Mouse (Mus musculus) CH12.LX (cell line): ENCODE measurements around the gene Mrpl20. TPM values are rescaled to one million over a fixed set of nuclear protein-coding genes. Genes with fewer than 3 reads are reported as not detected.

Experiments used
- DNase-seq: peaks from one replicate; pipeline ENCODE4 v3.0.0-alpha.2; 2013; ENCODE audit errors: extremely low read depth
- H3K27ac ChIP-seq: 2 replicates; pipeline ENCODE4 v1.5.1; 2012; ENCODE audit warnings: low read depth, mild to moderate bottlenecking, control low read depth, moderate library complexity; ENCODE audit not compliant: insufficient read depth
- H3K27me3 ChIP-seq: replicated peaks from 2 replicates; pipeline ENCODE3; 2012; ENCODE audit warnings: inconsistent platforms
- H3K36me3 ChIP-seq, 2 experiments: replicated peaks in 1 of 2; 2 replicates each; pipeline versions ENCODE3 to v1.6.1; 2012; ENCODE audit warnings: inconsistent platforms in 1 of 2, low read length in 1 of 2, mild to moderate bottlenecking in 1 of 2, mixed read lengths in 1 of 2, moderate library complexity in 1 of 2; ENCODE audit not compliant: control insufficient read depth in 1 of 2, insufficient read depth in 1 of 2
- H3K4me1 ChIP-seq, 2 experiments: 2 replicates each; pipeline ENCODE4 v1.6.1; 2012; ENCODE audit warnings: inconsistent platforms in 1 of 2, moderate library complexity in 1 of 2; ENCODE audit not compliant: insufficient read depth in 2 of 2, control insufficient read depth in 1 of 2
- H3K4me2 ChIP-seq: 2 replicates; pipeline ENCODE4 v1.6.1; 2012; ENCODE audit warnings: low read depth, mild to moderate bottlenecking, control low read depth; ENCODE audit not compliant: poor library complexity, insufficient read depth, severe bottlenecking
- H3K4me3 ChIP-seq, 3 experiments: fragments of 150-350 bp in 1 of 3; sonication (generic) in 1 of 3; replicated peaks in 1 of 3; 2 replicates each; pipeline versions ENCODE3 to v1.5.1; 2011 to 2012; ENCODE audit warnings: low read depth in 2 of 3, low read length in 2 of 3, mild to moderate bottlenecking in 2 of 3, moderate library complexity in 2 of 3, control low read depth in 1 of 3, improper control_type of control experiment in 1 of 3, inconsistent platforms in 1 of 3, mixed read lengths in 1 of 3; ENCODE audit not compliant: poor library complexity in 1 of 3
- H3K79me2 ChIP-seq: replicated peaks from 2 replicates; pipeline ENCODE4 v1.6.1; 2012; ENCODE audit warnings: mild to moderate bottlenecking, moderate library complexity; ENCODE audit not compliant: control insufficient read depth, poor library complexity, insufficient read depth, severe bottlenecking; ENCODE audit errors: extremely low read depth
- H3K9ac ChIP-seq: 2 replicates; pipeline ENCODE4 v1.6.1; 2012; ENCODE audit warnings: low read depth, mild to moderate bottlenecking, control low read depth, moderate library complexity; ENCODE audit not compliant: insufficient read depth
- H3K9me3 ChIP-seq: replicated peaks from 2 replicates; pipeline ENCODE3; 2012; ENCODE audit warnings: low read length, inconsistent platforms, mixed read lengths
- CHD1 ChIP-seq: IDR thresholded peaks from 2 replicates; pipeline ENCODE4 v1.6.1; 2012; ENCODE audit warnings: low read depth, low read length, improper control_type of control experiment, inconsistent platforms
- CHD2 ChIP-seq: IDR thresholded peaks from 2 replicates; pipeline ENCODE4 v1.6.1; 2011; ENCODE audit warnings: low read length, improper control_type of control experiment
- CTCF ChIP-seq, 2 experiments: IDR thresholded peaks in 1 of 2; conservative IDR thresholded peaks in 1 of 2; 2 replicates each; pipeline ENCODE4 v1.5.1; 2011 to 2012; ENCODE audit warnings: low read depth in 2 of 2, low read length in 2 of 2, improper control_type of control experiment in 1 of 2, inconsistent platforms in 1 of 2, mild to moderate bottlenecking in 1 of 2, moderate library complexity in 1 of 2
- EP300 ChIP-seq: IDR thresholded peaks from 2 replicates; pipeline ENCODE4 v1.6.1; 2011; ENCODE audit warnings: low read length, improper control_type of control experiment
- ETS1 ChIP-seq: conservative IDR thresholded peaks from 2 replicates; pipeline ENCODE4 v1.6.1; 2012; ENCODE audit warnings: low read depth, mild to moderate bottlenecking, inconsistent platforms, low read length, improper control_type of control experiment, moderate library complexity
- JUN ChIP-seq: IDR thresholded peaks from 2 replicates; pipeline ENCODE4 v1.6.1; 2011; ENCODE audit warnings: low read depth, mild to moderate bottlenecking, low read length, improper control_type of control experiment, moderate library complexity; ENCODE audit not compliant: insufficient read depth
- JUND ChIP-seq: conservative IDR thresholded peaks from 2 replicates; pipeline ENCODE4 v1.6.1; 2011; ENCODE audit warnings: low read depth, low read length, improper control_type of control experiment
- MAX ChIP-seq: IDR thresholded peaks from 2 replicates; pipeline ENCODE4 v1.6.1; 2011; ENCODE audit warnings: low read length, improper control_type of control experiment
- MAZ ChIP-seq: IDR thresholded peaks from 2 replicates; pipeline ENCODE4 v1.6.1; 2012; ENCODE audit warnings: low read depth, mild to moderate bottlenecking, inconsistent platforms, low read length, improper control_type of control experiment, moderate library complexity
- MEF2A ChIP-seq: IDR thresholded peaks from 2 replicates; pipeline ENCODE4 v1.6.1; 2014; ENCODE audit warnings: low read depth, mild to moderate bottlenecking, inconsistent platforms, low read length, improper control_type of control experiment, borderline replicate concordance
- NRF1 ChIP-seq: IDR thresholded peaks from 2 replicates; pipeline ENCODE4 v1.6.1; 2014; ENCODE audit warnings: low read depth, mild to moderate bottlenecking, inconsistent platforms, low read length, improper control_type of control experiment, moderate library complexity
- PAX5 ChIP-seq: IDR thresholded peaks from 2 replicates; pipeline ENCODE4 v1.6.1; 2012; ENCODE audit warnings: low read length, inconsistent platforms, mixed read lengths
- POLR2AphosphoS2 ChIP-seq: IDR thresholded peaks from 2 replicates; pipeline ENCODE4 v1.6.1; 2011; ENCODE audit warnings: low read depth, low read length, improper control_type of control experiment
- RCOR1 ChIP-seq: conservative IDR thresholded peaks from 2 replicates; pipeline ENCODE4 v1.6.1; 2012; ENCODE audit warnings: low read depth, mild to moderate bottlenecking, inconsistent platforms, low read length, improper control_type of control experiment
- SMC3 ChIP-seq: IDR thresholded peaks from 2 replicates; pipeline ENCODE4 v1.6.1; 2011; ENCODE audit warnings: low read depth, low read length, improper control_type of control experiment
- TCF12 ChIP-seq: IDR thresholded peaks from 2 replicates; pipeline ENCODE4 v1.6.1; 2014; ENCODE audit warnings: low read depth, mild to moderate bottlenecking, inconsistent platforms, low read length, improper control_type of control experiment
- UBTF ChIP-seq: IDR thresholded peaks from 2 replicates; pipeline ENCODE4 v1.6.1; 2012; ENCODE audit warnings: low read depth, mild to moderate bottlenecking, inconsistent platforms, low read length, improper control_type of control experiment, moderate library complexity
- USF1 ChIP-seq: IDR thresholded peaks from 2 replicates; pipeline ENCODE4 v1.6.1; 2014; ENCODE audit warnings: low read depth, mild to moderate bottlenecking, inconsistent platforms, low read length, improper control_type of control experiment
- USF2 ChIP-seq: conservative IDR thresholded peaks from 2 replicates; pipeline ENCODE4 v1.6.1; 2011; ENCODE audit warnings: low read depth, low read length, improper control_type of control experiment
- dilution Hi-C: fragments of 300-500 bp; cut with MboI; formaldehyde crosslinking; loops from 2 replicates; pipeline ENCODE4 v1.14.3; 2020; ENCODE audit warnings: low sequenced_read_pairs; ENCODE audit not compliant: extremely low pct_unique_long_range_greater_than_20kb, extremely low pct_ligation_motif_present
- in situ Hi-C: fragments of 300-500 bp; cut with MboI; formaldehyde crosslinking; loops from 3 replicates; pipeline ENCODE4 v1.14.3; 2019; ENCODE audit warnings: low sequenced_read_pairs, low pct_ligation_motif_present, low pct_unique_long_range_greater_than_20kb, mixed read lengths
- polyA plus RNA-seq: library from polyadenylated mRNA; unstranded; fragments of >175 nt; gene quantifications from 2 replicates; pipeline ENCODE4 v1.2.1, GENCODE M21; 2012; ENCODE audit warnings: low read depth; ENCODE audit not compliant: insufficient read length
- total RNA-seq, 2 experiments: library from RNA; depleted of rRNA; stranded (reverse); fragments of 300-350 nt in 1 of 2; fragments of >200 nt in 1 of 2; gene quantifications; 2 replicates each; pipeline ENCODE4 v1.2.3; 2012 to 2014

Mrpl20 gene
- total and polyA plus RNA-seq, 3 experiments, result 146 to 230 (median 193) TPM

GRCm38 (mm10) chr4:155803340-155804041 is 813 bp downstream of the Mrpl20 start (continued):
- TF ChIP-seq RCOR1 (no peak), UBTF (peak; percentile 76; the same call in 1 of the 2 replicates), CHD1 (no peak; the same call in 1 of the 2 replicates), MEF2A (peak; percentile 79), POLR2AphosphoS2 (no peak; the same call in 1 of the 2 replicates), PAX5 (no peak)
- TF ChIP-seq, all 38 proteins: peak for 17

DNA sequence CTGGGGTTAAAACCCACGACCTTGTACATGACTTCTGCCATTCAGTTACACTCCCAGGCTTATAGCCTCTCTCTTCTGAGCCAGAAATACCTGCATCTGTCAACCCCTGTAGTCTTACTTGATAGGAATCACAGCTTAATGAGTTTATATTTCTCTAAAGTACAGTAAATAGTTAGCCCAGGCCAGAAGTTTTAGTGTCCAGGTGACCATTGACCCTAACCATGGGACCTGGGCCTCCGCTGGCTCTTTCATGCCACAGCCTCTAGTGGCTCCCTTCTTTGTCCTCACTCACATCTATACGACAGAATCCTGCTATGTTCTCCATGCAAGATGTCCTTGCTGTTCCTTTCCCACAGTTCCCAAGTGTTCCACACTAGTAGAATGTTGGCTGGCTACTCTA is 5.2 kb downstream of the Mrpl20 start:
- peaks cover 48 to 62% of the 10 kb centered on the region in 2 experiments for H3K36me3 ChIP-seq
- no peak for DNase-seq
- no peak overlapping the region for H3K4me2 ChIP-seq
- dilution Hi-C loops, result no loop called here
- H3K9me3 ChIP-seq, result no peaks in the 10 kb centered on the region
- H3K9ac ChIP-seq, result no peak overlapping the region
- TF ChIP-seq TCF12 (no peak), CTCF (conservative IDR thresholded peaks at IDR 0.05 in 1 of 2, IDR thresholded peaks at IDR 0.05 in 1 of 2; ENCODE audit: low read depth in 2 of 2, low read length in 2 of 2) (no peak), JUN (no peak), MAX (no peak), MAZ (no peak), MEF2A (no peak), NRF1 (no peak), UBTF (no peak), JUND (no peak), USF1 (no peak), CHD1 (no peak), ETS1 (no peak), CHD2 (no peak), USF2 (no peak), EP300 (no peak), SMC3 (no peak), RCOR1 (no peak)
- no peaks in the 10 kb centered on the region for H3K27me3 ChIP-seq
- H3K79me2 ChIP-seq, result peaks cover 32% of the 10 kb centered on the region
- in situ Hi-C loops, result no loop called here
- H3K27ac ChIP-seq, result no peak overlapping the region
- H3K4me1 ChIP-seq, result peaks cover 10 to 30% of the 10 kb centered on the region in 2 experiments
- no peak overlapping the region for H3K4me3 ChIP-seq
